Mouse (Mus musculus): ENCODE measurements around the gene Mettl27.

DNA sequence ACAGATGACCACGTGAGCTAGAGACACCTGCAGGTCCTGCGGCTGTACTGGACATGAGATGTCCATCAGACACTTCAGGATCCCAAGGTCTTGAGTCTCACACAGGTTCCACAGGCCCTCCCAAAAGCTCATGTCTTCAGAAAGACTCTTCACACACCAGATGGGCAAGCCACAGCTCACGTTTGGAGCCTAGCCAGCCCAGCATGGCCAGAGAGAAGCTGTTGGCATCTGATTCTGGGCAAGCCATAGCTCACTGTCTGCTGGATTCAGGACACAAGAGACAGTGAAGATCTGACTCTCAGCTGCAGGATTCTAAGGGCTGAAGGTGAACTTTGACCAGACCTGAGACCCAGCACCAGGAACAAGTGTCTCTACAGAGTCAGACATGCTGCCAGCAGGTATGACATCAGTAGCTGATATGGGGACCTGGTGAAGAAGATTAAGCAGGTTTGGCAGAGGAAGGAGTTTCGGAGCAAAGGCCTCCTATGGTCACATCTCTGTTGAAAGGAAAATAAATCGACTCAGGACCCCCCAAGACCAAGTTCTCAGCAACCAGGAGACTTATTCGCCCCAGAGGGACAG, 12.0 kb upstream of the Mettl27 start:
- TF ChIP-seq CTCF (IDR thresholded peaks at IDR 0.05; ENCODE audit: low read depth), result no peak
- TF ChIP-seq EP300 (optimal IDR thresholded peaks at IDR 0.05), result no peak

Measured in stomach, postnatal 0 days (tissue).